Mouse (Mus musculus): Measurements from ENCODE around the gene Cct8.

DNA sequence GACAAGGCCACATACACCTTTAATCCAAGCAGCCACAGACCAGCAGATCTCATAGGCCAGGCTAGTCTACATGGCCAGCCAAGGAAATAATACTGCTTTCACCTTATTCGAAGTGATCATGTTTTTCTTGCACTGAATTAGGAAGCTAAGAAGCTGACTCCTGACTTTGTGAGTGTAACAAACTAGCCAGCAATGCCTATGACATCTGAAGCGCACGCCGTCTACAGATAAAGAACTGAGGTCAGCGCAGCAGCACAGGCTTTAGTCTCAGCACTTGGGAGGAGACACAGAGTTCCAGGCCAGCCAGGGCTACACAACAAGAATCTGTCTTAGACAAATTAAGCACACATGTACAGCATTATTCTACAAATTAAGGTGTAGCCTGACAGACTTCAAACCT is 8.9 kb downstream of the Cct8 start:
- TF ChIP-seq POLR2A (IDR thresholded peaks at IDR 0.05; ENCODE audit: borderline replicate concordance, control insufficient read depth, low read depth, low read length) (no peak), CTCF (IDR thresholded peaks at IDR 0.05; ENCODE audit: control insufficient read depth, insufficient read depth, low read length) (no peak)

Measured in bone marrow, adult 2 months (tissue).